Mouse (Mus musculus) stomach, postnatal 0 days (tissue): ENCODE measurements around the gene Rsph14. TPM values are rescaled to one million over a fixed set of nuclear protein-coding genes. Genes with fewer than 3 reads are reported as not detected.

Source experiments
- ATAC-seq: fragments of 200-750 bp; cut with Nextera tagmentation; 2 replicates; pipeline ENCODE4 v1.8.0; 2017; ENCODE audit not compliant: low FRiP score, low TSS enrichment
- DNase-seq: peaks from one replicate; pipeline ENCODE4 v3.0.0-alpha.2; 2016; ENCODE audit warnings: low spot score
- H3K27ac ChIP-seq: fragments of 300-500 bp; sonication (generic); replicated peaks from 2 replicates; pipeline ENCODE4 v1.5.1; 2014; ENCODE audit warnings: mild to moderate bottlenecking, control low read depth
- H3K27me3 ChIP-seq: fragments of 300-500 bp; sonication (generic); 2 replicates; pipeline ENCODE4 v1.6.1; 2014; ENCODE audit warnings: low read length; ENCODE audit not compliant: control insufficient read depth, insufficient read depth
- H3K36me3 ChIP-seq: fragments of 300-500 bp; sonication (generic); 2 replicates; pipeline ENCODE4 v1.6.1; 2014; ENCODE audit warnings: low read length, mixed read lengths; ENCODE audit not compliant: control insufficient read depth, insufficient read depth
- H3K4me1 ChIP-seq: fragments of 300-500 bp; sonication (generic); replicated peaks from 2 replicates; pipeline ENCODE4 v1.6.1; 2014; ENCODE audit warnings: antibody characterized with exemption; ENCODE audit not compliant: control insufficient read depth, insufficient read depth
- H3K4me2 ChIP-seq: fragments of 300-500 bp; sonication (generic); replicated peaks from 2 replicates; pipeline ENCODE4 v1.6.1; 2014; ENCODE audit warnings: low read depth, mild to moderate bottlenecking, control low read depth, moderate library complexity
- H3K4me3 ChIP-seq: fragments of 300-500 bp; sonication (generic); 2 replicates; pipeline ENCODE4 v1.5.1; 2014; ENCODE audit warnings: low read depth, low read length, control low read depth
- H3K9ac ChIP-seq: fragments of 300-500 bp; sonication (generic); 2 replicates; pipeline ENCODE4 v1.6.1; 2014; ENCODE audit warnings: mild to moderate bottlenecking, low read length, control low read depth, mixed read lengths
- H3K9me3 ChIP-seq: fragments of 300-500 bp; sonication (generic); 2 replicates; pipeline ENCODE4 v1.6.1; 2016; ENCODE audit warnings: low read length; ENCODE audit not compliant: control insufficient read depth
- CTCF ChIP-seq: IDR thresholded peaks from 2 replicates; pipeline ENCODE4 v1.5.1; 2016; ENCODE audit warnings: antibody characterized with exemption, low read depth, mild to moderate bottlenecking, moderate library complexity
- EP300 ChIP-seq: optimal IDR thresholded peaks from 2 replicates; pipeline ENCODE3; 2016; ENCODE audit warnings: antibody characterized with exemption
- WGBS: fragments of 180-500 bp; shearing (Covaris S2); extraction: QIAGEN DNeasy Blood & Tissue Kit; methylation state at CpG from one replicate; pipeline ENCODE4 v1.1.7; 2014; 5-methylcytosine and 5-hydroxymethylcytosine counted together
- polyA plus RNA-seq: library from polyadenylated mRNA; unstranded; fragments of >200 nt; fragmentation: Nextera tagmentation; extraction: Ambion mirVana; gene quantifications from 2 replicates; pipeline ENCODE4 v1.2.1, GENCODE M21; 2015

Rsph14 gene
- not detected in 2 replicates for polyA plus RNA-seq

- TF ChIP-seq EP300 (no peak), CTCF (no peak)
- H3K27ac ChIP-seq, result no peak within 1 kb of the TSS
- H3K9ac ChIP-seq, result no peak within 1 kb of the TSS
- H3K9me3 ChIP-seq, result no peaks in the 10 kb centered on the region
- no peak within 1 kb of the TSS for H3K4me3 ChIP-seq
- DNase-seq (peak; percentile 71), ATAC-seq (peak; percentile 30; the same call in 1 of the 2 replicates)
- no peaks in the 10 kb centered on the region for H3K27me3 ChIP-seq
- 23% methylated on average over 10 of the region's 10 CpGs for WGBS
- no peak within 1 kb of the TSS for H3K4me2 ChIP-seq
- H3K4me1 ChIP-seq, result no peaks in the 10 kb centered on the region
- no peaks in the 10 kb centered on the region for H3K36me3 ChIP-seq
Observed at GRCm38 (mm10) chr10:75032395-75032794, at the start of gene Rsph14. Rsph14 (minus strand) TSS chr10:75032586.

- no peak for TF ChIP-seq EP300
- TF ChIP-seq CTCF, result no peak
- no peak for DNase-seq
- no peaks in the 10 kb centered on the region for H3K36me3 ChIP-seq
- H3K4me2 ChIP-seq, result no peak overlapping the region
- ATAC-seq, result no peak
- H3K27ac ChIP-seq, result no peak overlapping the region
- WGBS, result 61% methylated on average over 14 of the region's 14 CpGs
- no peaks in the 10 kb centered on the region for H3K4me1 ChIP-seq
- H3K27me3 ChIP-seq, result no peaks in the 10 kb centered on the region
- no peak overlapping the region for H3K9ac ChIP-seq
- H3K9me3 ChIP-seq, result no peaks in the 10 kb centered on the region
- H3K4me3 ChIP-seq, result no peak overlapping the region
Observed at GRCm38 (mm10) chr10:75078174-75079128, 46.1 kb upstream of the Rsph14 start.

- WGBS, result 41% methylated on average over 5 of the region's 5 CpGs
- Histone ChIP-seq H3K27me3 (no peaks in the 10 kb centered on the region), H3K9ac (no peak overlapping the region), H3K27ac (no peak overlapping the region), H3K9me3 (no peaks in the 10 kb centered on the region), H3K4me3 (no peak overlapping the region), H3K4me1 (no peaks in the 10 kb centered on the region), H3K4me2 (no peak overlapping the region), H3K36me3 (no peaks in the 10 kb centered on the region)
- TF ChIP-seq CTCF, result no peak
- TF ChIP-seq EP300, result no peak
- no peak for DNase-seq
- no peak for ATAC-seq
Observed at GRCm38 (mm10) chr10:75075665-75076064, 43.3 kb upstream of the Rsph14 start.

- Histone ChIP-seq H3K27me3 (no peaks in the 10 kb centered on the region), H3K4me1 (no peaks in the 10 kb centered on the region; the same call in 1 of the 2 replicates), H3K9ac (no peak overlapping the region), H3K36me3 (no peaks in the 10 kb centered on the region), H3K27ac (0 out of 2 replicates have a peak overlapping the region, but pooled peaks have one; percentile 4), H3K4me2 (no peak overlapping the region), H3K4me3 (no peak overlapping the region), H3K9me3 (no peaks in the 10 kb centered on the region)
- TF ChIP-seq EP300, result no peak
- ATAC-seq, result no peak
- 49% methylated on average over 11 of the region's 11 CpGs for WGBS
- no peak for DNase-seq
Observed at GRCm38 (mm10) chr10:75070281-75070976, 38.0 kb upstream of the Rsph14 start.

- Histone ChIP-seq H3K27me3 (no peaks in the 10 kb centered on the region), H3K4me2 (peak overlapping the region; percentile 19; the same call in 1 of the 2 replicates), H3K36me3 (no peaks in the 10 kb centered on the region), H3K9ac (no peak overlapping the region), H3K9me3 (no peaks in the 10 kb centered on the region), H3K27ac (no peak overlapping the region), H3K4me1 (no peaks in the 10 kb centered on the region; the same call in 1 of the 2 replicates), H3K4me3 (no peak overlapping the region)
- TF ChIP-seq CTCF, result no peak
- TF ChIP-seq EP300, result no peak
- peak; percentile 47; the same call in 1 of the 2 replicates for ATAC-seq
- WGBS, result 28% methylated on average over 12 of the region's 12 CpGs
- peak; percentile 28 for DNase-seq
Observed at GRCm38 (mm10) chr10:75068624-75069328, 36.4 kb upstream of the Rsph14 start.
